Mouse (Mus musculus): ENCODE measurements around the gene Vezf1. TPM values are rescaled to one million over a fixed set of nuclear protein-coding genes. Genes with fewer than 3 reads are reported as not detected.

Vezf1 gene
- polyA plus RNA-seq, 1 experiment, result not detected

GRCm38 (mm10) chr11:88065732-88066131 is 2.3 kb upstream of the Vezf1 start:
- H3K27ac ChIP-seq (ENCODE audit: insufficient read depth, low read depth, low read length), result no peak overlapping the region
- H3K4me3 ChIP-seq (ENCODE audit: insufficient read depth, low read depth, low read length), result no peak overlapping the region
- 0 out of 2 replicates have a peak, but pooled peaks cover 2% of the 10 kb centered on the region for H3K4me1 ChIP-seq (ENCODE audit: control insufficient read depth, insufficient read depth, low read length)
- no peak for TF ChIP-seq POLR2A (IDR thresholded peaks at IDR 0.05; ENCODE audit: insufficient read depth, low read depth, low read length)
- no peak for TF ChIP-seq CTCF (IDR thresholded peaks at IDR 0.05; ENCODE audit: insufficient read depth, low read depth, low read length)

DNA sequence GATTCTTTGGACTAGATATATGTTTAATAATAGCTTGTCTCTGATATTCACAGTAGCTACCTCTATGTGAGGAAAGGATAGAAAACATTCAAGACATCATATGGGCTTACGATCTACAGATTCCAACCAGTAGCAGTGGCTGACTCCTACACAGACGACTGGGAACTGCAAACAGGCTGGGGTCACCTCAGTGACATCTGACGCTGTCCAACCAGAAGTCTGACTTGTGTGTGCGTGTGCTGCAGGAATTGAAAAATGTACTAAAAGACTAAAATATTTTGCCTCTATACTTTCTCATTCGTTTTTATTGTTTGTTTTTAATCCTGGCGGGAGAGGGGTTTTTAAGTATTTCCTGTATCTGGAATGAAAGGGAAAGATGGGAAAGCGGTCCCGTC is 891 bp upstream of the Vezf1 start:
- Histone ChIP-seq H3K27ac (ENCODE audit: insufficient read depth, low read depth, low read length) (peak overlapping the region; percentile 99), H3K4me3 (ENCODE audit: insufficient read depth, low read depth, low read length) (peak overlapping the region; percentile 79), H3K4me1 (ENCODE audit: control insufficient read depth, insufficient read depth, low read length) (0 out of 2 replicates have a peak, but pooled peaks cover 2% of the 10 kb centered on the region)
- WGBS, result 0% methylated on average over 8 of the region's 8 CpGs
- TF ChIP-seq CTCF (IDR thresholded peaks at IDR 0.05; ENCODE audit: insufficient read depth, low read depth, low read length) (no peak), POLR2A (IDR thresholded peaks at IDR 0.05; ENCODE audit: insufficient read depth, low read depth, low read length) (no peak)

DNA sequence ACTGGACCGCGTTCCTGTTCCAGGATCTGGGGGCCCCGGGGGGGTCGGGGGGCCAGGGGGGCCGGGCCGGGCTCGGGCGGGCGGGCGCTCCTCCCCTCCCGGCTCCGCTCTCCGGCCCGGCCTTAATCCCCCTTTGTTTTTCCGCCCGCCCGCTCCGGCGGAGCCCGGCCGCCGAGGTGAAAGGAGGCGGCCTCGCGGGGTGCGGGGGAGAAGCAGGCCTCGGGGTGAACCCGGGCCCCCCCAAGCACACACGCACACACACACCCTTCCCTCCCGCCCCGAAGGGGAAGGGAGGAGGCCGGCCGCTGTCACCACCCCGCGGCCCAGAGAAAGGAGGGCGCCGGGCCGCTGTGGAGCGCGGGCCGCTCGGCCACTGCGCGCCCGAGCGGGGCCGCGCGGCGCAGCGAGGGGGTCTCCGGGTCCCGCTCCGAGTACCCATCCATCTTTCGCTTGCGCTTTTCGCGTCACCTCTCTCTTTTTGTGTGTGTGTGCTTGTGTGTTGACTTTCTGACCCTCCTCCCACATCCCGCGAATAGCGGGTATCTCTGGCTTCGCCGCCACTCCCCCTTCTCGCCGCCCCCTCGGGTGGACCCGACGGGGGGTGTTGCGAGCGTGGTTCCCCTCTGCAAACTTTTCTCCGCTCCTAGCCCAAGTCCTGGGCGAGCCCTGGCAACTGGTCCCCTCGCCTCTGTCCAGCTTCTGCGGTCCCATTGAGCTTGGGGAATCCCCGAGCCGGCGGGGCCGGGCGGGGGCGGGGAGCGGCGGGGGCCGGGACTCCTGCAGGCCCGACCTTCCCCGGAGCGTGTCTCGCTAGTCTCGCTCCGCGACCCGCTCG is 549 bp downstream of the Vezf1 start:
- under 1% methylated on average over 77 of the region's 92 CpGs for WGBS
- TF ChIP-seq CTCF (IDR thresholded peaks at IDR 0.05; ENCODE audit: insufficient read depth, low read depth, low read length), result no peak
- 0 out of 2 replicates have a peak, but pooled peaks have one; percentile 31 for TF ChIP-seq POLR2A (IDR thresholded peaks at IDR 0.05; ENCODE audit: insufficient read depth, low read depth, low read length)
- Histone ChIP-seq H3K4me3 (ENCODE audit: insufficient read depth, low read depth, low read length) (peak overlapping the region; percentile 79), H3K27ac (ENCODE audit: insufficient read depth, low read depth, low read length) (peak overlapping the region; percentile 19), H3K4me1 (ENCODE audit: control insufficient read depth, insufficient read depth, low read length) (peaks cover 9% of the 10 kb centered on the region)

DNA sequence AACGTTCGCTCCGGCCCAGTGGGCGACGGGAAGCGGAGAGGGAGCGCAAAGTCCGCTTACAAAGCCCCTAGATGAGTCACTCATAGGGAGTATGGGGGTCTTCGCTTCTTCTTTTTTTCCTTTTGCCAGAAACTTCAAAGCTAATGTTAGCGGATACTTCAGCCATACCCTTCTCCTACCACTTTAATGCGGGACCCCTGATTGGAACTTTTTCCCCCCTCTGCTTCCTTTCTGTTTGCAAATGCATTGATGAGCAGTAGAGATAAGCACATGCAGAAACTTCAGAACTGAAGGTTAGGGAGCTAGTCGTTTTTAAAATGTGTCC is 1.1 kb downstream of the Vezf1 start:
- no peak for TF ChIP-seq CTCF (IDR thresholded peaks at IDR 0.05; ENCODE audit: insufficient read depth, low read depth, low read length)
- no peak for TF ChIP-seq POLR2A (IDR thresholded peaks at IDR 0.05; ENCODE audit: insufficient read depth, low read depth, low read length)
- WGBS, result under 1% methylated on average over 12 of the region's 12 CpGs
- Histone ChIP-seq H3K4me1 (ENCODE audit: control insufficient read depth, insufficient read depth, low read length) (peaks cover 9% of the 10 kb centered on the region), H3K27ac (ENCODE audit: insufficient read depth, low read depth, low read length) (no peak overlapping the region), H3K4me3 (ENCODE audit: insufficient read depth, low read depth, low read length) (peak overlapping the region; percentile 79)

DNA sequence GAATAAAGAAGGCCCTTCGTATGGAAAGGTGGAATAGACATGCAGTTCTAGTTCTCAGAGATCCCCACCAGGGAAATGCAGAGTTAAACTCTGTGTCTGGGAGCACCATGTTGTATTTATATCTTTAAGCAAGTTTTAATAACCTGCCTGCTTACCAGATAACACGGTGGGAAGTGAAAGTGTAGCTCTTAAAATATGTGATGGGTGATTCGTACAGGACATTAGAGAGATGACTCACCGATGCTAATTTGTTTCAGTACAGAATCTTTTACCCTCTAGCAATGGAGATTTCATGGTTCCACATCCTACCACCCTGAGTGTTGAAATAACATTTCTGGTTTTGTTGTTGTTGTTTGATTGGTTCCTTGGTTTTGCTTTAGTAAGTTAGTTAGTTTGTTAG is 2.3 kb downstream of the Vezf1 start:
- TF ChIP-seq POLR2A (IDR thresholded peaks at IDR 0.05; ENCODE audit: insufficient read depth, low read depth, low read length) (no peak), CTCF (IDR thresholded peaks at IDR 0.05; ENCODE audit: insufficient read depth, low read depth, low read length) (no peak)
- Histone ChIP-seq H3K4me1 (ENCODE audit: control insufficient read depth, insufficient read depth, low read length) (peaks cover 9% of the 10 kb centered on the region), H3K4me3 (ENCODE audit: insufficient read depth, low read depth, low read length) (no peak overlapping the region), H3K27ac (ENCODE audit: insufficient read depth, low read depth, low read length) (no peak overlapping the region)
- 25% methylated on average over 4 of the region's 4 CpGs for WGBS

DNA sequence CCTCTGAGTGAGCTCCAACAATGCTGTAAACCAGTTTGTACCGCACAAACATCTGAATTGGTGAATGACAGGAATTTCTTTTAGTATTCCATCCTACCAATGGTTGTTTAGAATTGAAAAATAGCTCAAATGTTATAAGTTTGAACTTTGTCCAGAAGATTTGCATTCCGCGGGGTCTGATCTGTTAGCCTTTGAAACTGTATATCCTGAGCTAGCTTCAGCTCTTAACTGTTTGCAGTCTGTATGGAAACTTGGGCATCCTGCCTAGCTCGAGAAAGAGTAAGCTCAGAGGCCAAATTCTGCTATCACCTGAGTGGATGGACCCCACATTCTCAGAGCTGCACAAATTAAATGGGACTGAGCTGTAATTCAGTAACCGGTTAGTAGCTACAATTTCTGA is 3.0 kb downstream of the Vezf1 start:
- Histone ChIP-seq H3K4me3 (ENCODE audit: insufficient read depth, low read depth, low read length) (no peak overlapping the region), H3K4me1 (ENCODE audit: control insufficient read depth, insufficient read depth, low read length) (peaks cover 9% of the 10 kb centered on the region), H3K27ac (ENCODE audit: insufficient read depth, low read depth, low read length) (no peak overlapping the region)
- TF ChIP-seq CTCF (IDR thresholded peaks at IDR 0.05; ENCODE audit: insufficient read depth, low read depth, low read length) (no peak), POLR2A (IDR thresholded peaks at IDR 0.05; ENCODE audit: insufficient read depth, low read depth, low read length) (no peak)
- 56% methylated on average over 5 of the region's 5 CpGs for WGBS

- Histone ChIP-seq H3K4me3 (ENCODE audit: insufficient read depth, low read depth, low read length) (no peak overlapping the region), H3K4me1 (ENCODE audit: control insufficient read depth, insufficient read depth, low read length) (peaks cover 9% of the 10 kb centered on the region), H3K27ac (ENCODE audit: insufficient read depth, low read depth, low read length) (no peak overlapping the region)
- TF ChIP-seq CTCF (IDR thresholded peaks at IDR 0.05; ENCODE audit: insufficient read depth, low read depth, low read length) (no peak), POLR2A (IDR thresholded peaks at IDR 0.05; ENCODE audit: insufficient read depth, low read depth, low read length) (no peak)
- WGBS, result 64% methylated on average over 14 of the region's 14 CpGs
Observed at GRCm38 (mm10) chr11:88073343-88073875, 5.3 kb downstream of the Vezf1 start.

- TF ChIP-seq POLR2A (IDR thresholded peaks at IDR 0.05; ENCODE audit: insufficient read depth, low read depth, low read length) (no peak), CTCF (IDR thresholded peaks at IDR 0.05; ENCODE audit: insufficient read depth, low read depth, low read length) (no peak)
- peaks cover 7% of the 10 kb centered on the region for H3K4me1 ChIP-seq (ENCODE audit: control insufficient read depth, insufficient read depth, low read length)
- no peak overlapping the region for H3K27ac ChIP-seq (ENCODE audit: insufficient read depth, low read depth, low read length)
- 43% methylated on average over 1 of the region's 1 CpGs for WGBS
- H3K4me3 ChIP-seq (ENCODE audit: insufficient read depth, low read depth, low read length), result no peak overlapping the region
Observed at GRCm38 (mm10) chr11:88075701-88076100, 7.6 kb downstream of the Vezf1 start.

DNA sequence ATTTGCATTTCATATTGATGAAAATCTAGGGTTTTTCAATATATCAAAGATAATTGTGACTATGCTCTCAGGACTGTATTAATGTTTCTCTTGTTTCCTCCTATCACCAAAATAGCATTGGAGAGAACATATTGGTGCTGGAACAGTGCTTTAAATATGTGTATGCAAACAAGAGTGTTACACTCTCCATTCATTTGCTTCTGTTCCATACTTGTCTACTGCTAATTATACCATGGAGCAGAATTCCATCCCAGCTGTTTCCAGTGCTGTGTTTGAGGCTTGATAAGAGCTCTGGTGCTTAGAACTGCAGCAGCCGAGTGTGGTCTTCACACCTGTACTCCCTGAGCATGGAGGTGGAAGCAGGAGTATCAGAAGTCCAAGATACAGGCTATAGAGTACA is 8.3 kb downstream of the Vezf1 start:
- 26% methylated on average over 1 of the region's 1 CpGs for WGBS
- TF ChIP-seq POLR2A (IDR thresholded peaks at IDR 0.05; ENCODE audit: insufficient read depth, low read depth, low read length) (no peak), CTCF (IDR thresholded peaks at IDR 0.05; ENCODE audit: insufficient read depth, low read depth, low read length) (no peak)
- Histone ChIP-seq H3K4me1 (ENCODE audit: control insufficient read depth, insufficient read depth, low read length) (peaks cover 7% of the 10 kb centered on the region), H3K4me3 (ENCODE audit: insufficient read depth, low read depth, low read length) (no peak overlapping the region), H3K27ac (ENCODE audit: insufficient read depth, low read depth, low read length) (no peak overlapping the region)
